Mouse (Mus musculus) intestine, embryonic 16.5 days (tissue): ENCODE measurements at regions not wholly inside any gene's neighbourhood (a gene's known extent, or its start where the extent isn't known, plus 50 kb on each side); places are given as distances from the start of the nearest gene placed in this dataset.
A peak's percentile ranks its signal among the peaks of the same experiment; 100 is the strongest.

Source experiments
- ATAC-seq: fragments of 200-750 bp; cut with Nextera tagmentation; 2 replicates; pipeline ENCODE4 v1.8.0; 2017; ENCODE audit warnings: moderate TSS enrichment, moderate library complexity
- H3K27ac ChIP-seq: fragments of 300-500 bp; sonication (generic); 2 replicates; pipeline ENCODE4 v1.5.1; 2014; ENCODE audit warnings: mild to moderate bottlenecking, low read length
- H3K27me3 ChIP-seq: fragments of 300-500 bp; sonication (generic); replicated peaks from 2 replicates; pipeline ENCODE4 v1.6.1; 2014; ENCODE audit warnings: low read length, control low read depth, mixed read lengths; ENCODE audit not compliant: control insufficient read depth, insufficient read depth
- H3K36me3 ChIP-seq: fragments of 300-500 bp; sonication (generic); 2 replicates; pipeline ENCODE4 v1.6.1; 2014; ENCODE audit warnings: low read length, control low read depth; ENCODE audit not compliant: control insufficient read depth, insufficient read depth
- H3K4me1 ChIP-seq: fragments of 300-500 bp; sonication (generic); 2 replicates; pipeline ENCODE4 v1.6.1; 2014; ENCODE audit warnings: low read length, control low read depth, mixed read lengths; ENCODE audit not compliant: control insufficient read depth, insufficient read depth
- H3K4me2 ChIP-seq: fragments of 300-500 bp; sonication (generic); 2 replicates; pipeline ENCODE4 v1.6.1; 2014; ENCODE audit warnings: low read depth, low read length, control low read depth
- H3K4me3 ChIP-seq: fragments of 300-500 bp; sonication (generic); 2 replicates; pipeline ENCODE4 v1.5.1; 2014; ENCODE audit warnings: mild to moderate bottlenecking, low read length
- H3K9ac ChIP-seq: fragments of 300-500 bp; sonication (generic); 2 replicates; pipeline ENCODE4 v1.6.1; 2014; ENCODE audit warnings: low read depth, low read length
- H3K9me3 ChIP-seq: fragments of 300-500 bp; sonication (generic); 2 replicates; pipeline ENCODE4 v1.6.1; 2016; ENCODE audit warnings: low read length, control low read depth; ENCODE audit not compliant: control insufficient read depth
- WGBS: fragments of 180-500 bp; shearing (Covaris S2); extraction: QIAGEN DNeasy Blood & Tissue Kit; methylation state at CpG from one replicate; pipeline ENCODE4 v1.1.7; 2014; 5-methylcytosine and 5-hydroxymethylcytosine counted together

DNA sequence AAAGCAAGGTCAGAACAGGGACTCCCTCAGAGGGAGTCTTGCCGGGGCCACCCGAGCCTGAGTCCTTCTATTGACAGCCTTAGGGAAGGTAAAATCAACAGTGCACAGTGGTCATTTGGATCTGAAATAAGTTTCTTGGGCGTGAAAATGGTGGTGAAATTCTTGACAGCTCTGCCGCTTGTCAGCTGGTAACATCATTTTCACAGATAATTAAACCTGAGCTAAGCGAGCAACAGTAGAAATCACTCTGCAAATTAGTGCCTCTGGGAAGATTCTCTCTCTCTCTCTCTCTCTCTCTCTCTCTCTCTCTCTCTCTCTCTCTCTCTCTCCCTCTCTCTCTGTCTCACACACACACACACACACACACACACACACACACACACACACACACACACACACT lies 123.4 kb upstream of the Tspan2 start:
- WGBS, result 58% methylated on average over 5 of the region's 5 CpGs
- Histone ChIP-seq H3K27ac (no peak overlapping the region), H3K9me3 (no peaks in the 10 kb centered on the region), H3K36me3 (no peaks in the 10 kb centered on the region), H3K27me3 (no peaks in the 10 kb centered on the region; the same call in 1 of the 2 replicates), H3K9ac (no peak overlapping the region), H3K4me2 (no peak overlapping the region), H3K4me3 (no peak overlapping the region), H3K4me1 (0 out of 2 replicates have a peak, but pooled peaks cover 5% of the 10 kb centered on the region)
- ATAC-seq, result no peak

DNA sequence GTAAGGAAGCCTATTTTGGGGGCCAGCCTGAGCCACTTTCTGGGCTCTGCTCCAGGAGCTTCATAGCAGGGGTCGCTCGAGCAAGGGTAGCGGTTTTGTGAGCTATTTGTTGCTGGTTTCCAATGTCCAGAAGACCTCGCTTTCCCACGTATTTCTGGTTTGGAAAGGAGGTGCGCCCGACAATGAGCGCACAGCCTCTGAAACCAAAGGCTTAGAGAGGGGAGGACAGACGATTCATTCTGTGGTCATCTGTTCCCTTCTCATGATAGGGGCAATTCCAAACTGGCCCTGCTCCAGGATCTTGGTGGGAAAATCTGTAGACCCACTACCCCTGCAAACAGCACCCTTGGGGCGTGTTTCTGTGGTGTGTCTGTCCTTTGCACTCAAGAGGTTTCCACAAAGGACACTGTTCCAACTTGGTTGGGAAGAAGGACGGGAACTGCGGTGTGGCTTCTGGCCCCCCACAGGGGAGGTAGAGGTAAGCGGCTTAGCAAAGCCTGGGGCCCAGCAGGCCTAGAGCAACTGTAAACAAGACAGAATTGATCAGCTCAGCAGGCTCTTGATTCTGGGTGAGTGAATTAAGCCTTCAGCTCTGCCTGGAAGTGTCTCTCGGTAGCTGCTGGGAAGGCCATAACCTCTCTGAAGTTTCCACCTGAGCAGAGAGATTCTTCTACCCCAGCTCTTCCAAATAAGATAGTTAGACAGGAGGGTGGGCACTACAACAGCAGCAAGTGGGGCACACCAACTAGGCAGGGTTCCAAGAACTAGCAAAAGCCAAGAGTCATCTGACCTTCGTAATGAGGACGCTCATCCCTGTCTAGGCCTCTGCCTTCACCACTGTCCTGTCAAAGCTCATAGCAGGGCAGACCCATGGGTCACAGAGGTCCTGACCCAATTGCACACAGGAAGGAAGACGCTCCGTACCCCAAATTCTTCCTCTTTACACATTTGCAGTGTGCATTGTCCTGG lies 122.6 kb upstream of the Tspan2 start:
- Histone ChIP-seq H3K4me1 (no peaks in the 10 kb centered on the region), H3K27me3 (no peaks in the 10 kb centered on the region; the same call in 1 of the 2 replicates), H3K4me2 (no peak overlapping the region), H3K36me3 (no peaks in the 10 kb centered on the region), H3K27ac (no peak overlapping the region), H3K4me3 (no peak overlapping the region), H3K9me3 (no peaks in the 10 kb centered on the region), H3K9ac (no peak overlapping the region)
- WGBS, result 52% methylated on average over 18 of the region's 18 CpGs
- ATAC-seq, result no peak

DNA sequence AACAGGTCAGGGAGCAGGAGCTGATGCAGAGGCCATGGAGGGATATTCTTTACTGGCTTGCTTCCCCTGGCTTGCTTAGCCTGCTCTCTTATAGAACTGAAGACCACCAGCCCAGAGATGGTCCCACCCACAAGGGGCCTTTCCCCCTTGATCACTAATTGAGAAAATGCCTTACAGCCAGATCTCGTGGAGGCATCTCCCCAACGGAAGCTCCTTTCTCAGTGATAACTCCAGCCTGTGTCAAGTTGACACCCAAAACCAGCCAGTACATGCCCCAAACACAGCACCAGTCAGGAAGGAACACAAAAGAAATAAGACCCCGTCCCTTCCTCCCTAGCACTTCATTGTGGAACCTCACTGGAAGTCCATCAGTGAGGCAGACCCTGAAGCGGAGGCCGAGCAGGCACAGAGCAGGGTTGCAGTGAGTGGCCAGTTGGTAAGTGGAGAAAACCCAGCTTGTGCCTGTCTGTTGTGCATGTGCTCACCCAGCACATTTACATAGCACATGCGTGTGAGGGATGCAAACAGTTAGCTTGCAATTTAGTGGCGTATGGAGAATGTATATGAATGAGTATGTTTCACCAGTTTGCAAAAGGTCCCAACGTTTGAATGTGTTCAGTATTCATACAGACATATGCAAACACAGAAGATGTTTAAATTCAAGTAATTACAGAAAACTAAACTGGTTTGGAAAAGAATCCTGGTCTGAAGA lies 114.5 kb upstream of the Tspan2 start:
- Histone ChIP-seq H3K4me3 (no peak overlapping the region), H3K27ac (no peak overlapping the region), H3K4me1 (no peaks in the 10 kb centered on the region), H3K4me2 (no peak overlapping the region), H3K9ac (no peak overlapping the region), H3K9me3 (no peaks in the 10 kb centered on the region), H3K36me3 (no peaks in the 10 kb centered on the region), H3K27me3 (no peaks in the 10 kb centered on the region)
- WGBS, result 75% methylated on average over 8 of the region's 8 CpGs
- ATAC-seq, result no peak

DNA sequence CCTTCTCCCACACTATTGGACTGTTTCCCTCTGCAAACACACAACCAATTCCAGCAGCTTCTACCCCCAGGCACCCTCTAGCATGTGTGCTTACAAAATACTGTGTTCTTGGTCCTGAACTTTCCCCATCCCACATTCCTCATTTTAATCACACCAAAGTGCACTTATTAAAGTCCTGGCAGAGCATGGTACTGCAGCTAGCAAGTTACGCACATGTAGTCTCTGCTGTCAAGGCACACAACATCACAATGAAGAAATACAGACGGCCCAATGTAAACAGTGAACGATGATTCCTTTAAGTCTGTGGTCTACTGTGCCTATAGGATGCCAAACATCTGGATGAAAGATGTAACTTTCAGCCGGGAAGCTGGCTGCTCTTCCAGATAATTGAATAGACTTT lies 98.3 kb upstream of the Tspan2 start:
- no peaks in the 10 kb centered on the region for H3K4me1 ChIP-seq
- no peak overlapping the region for H3K4me3 ChIP-seq
- H3K27me3 ChIP-seq, result no peaks in the 10 kb centered on the region
- no peak overlapping the region for H3K27ac ChIP-seq
- no peak overlapping the region for H3K9ac ChIP-seq
- peak; percentile 58 for ATAC-seq
- no peak overlapping the region for H3K4me2 ChIP-seq
- WGBS, result 49% methylated on average over 4 of the region's 4 CpGs
- no peaks in the 10 kb centered on the region for H3K36me3 ChIP-seq
- H3K9me3 ChIP-seq, result no peaks in the 10 kb centered on the region

DNA sequence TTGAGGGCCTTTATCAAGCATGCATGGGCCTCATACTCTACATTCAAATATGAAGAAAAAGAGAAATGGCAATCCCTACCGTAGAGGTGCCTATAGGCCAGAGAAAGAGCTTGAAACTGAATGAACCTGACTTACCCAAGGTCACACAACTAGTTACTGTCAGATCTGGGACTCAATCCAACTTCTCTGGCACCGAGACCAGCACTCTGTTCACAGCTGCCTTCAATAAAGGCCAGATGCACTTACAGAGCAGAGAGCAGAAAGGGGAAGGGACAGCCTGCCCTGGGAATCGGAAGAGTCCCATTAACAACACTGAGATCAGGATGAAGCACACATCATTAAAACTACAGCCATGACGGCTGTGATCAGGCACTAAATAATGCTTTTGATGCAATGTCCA lies 97.7 kb upstream of the Tspan2 start:
- no peaks in the 10 kb centered on the region for H3K9me3 ChIP-seq
- no peaks in the 10 kb centered on the region for H3K36me3 ChIP-seq
- H3K4me3 ChIP-seq, result no peak overlapping the region
- H3K27ac ChIP-seq, result peak overlapping the region; percentile 41; the same call in 1 of the 2 replicates
- no peak overlapping the region for H3K9ac ChIP-seq
- H3K27me3 ChIP-seq, result no peaks in the 10 kb centered on the region
- H3K4me2 ChIP-seq, result no peak overlapping the region
- H3K4me1 ChIP-seq, result no peaks in the 10 kb centered on the region
- 55% methylated on average over 4 of the region's 4 CpGs for WGBS
- peak; percentile 50 for ATAC-seq

DNA sequence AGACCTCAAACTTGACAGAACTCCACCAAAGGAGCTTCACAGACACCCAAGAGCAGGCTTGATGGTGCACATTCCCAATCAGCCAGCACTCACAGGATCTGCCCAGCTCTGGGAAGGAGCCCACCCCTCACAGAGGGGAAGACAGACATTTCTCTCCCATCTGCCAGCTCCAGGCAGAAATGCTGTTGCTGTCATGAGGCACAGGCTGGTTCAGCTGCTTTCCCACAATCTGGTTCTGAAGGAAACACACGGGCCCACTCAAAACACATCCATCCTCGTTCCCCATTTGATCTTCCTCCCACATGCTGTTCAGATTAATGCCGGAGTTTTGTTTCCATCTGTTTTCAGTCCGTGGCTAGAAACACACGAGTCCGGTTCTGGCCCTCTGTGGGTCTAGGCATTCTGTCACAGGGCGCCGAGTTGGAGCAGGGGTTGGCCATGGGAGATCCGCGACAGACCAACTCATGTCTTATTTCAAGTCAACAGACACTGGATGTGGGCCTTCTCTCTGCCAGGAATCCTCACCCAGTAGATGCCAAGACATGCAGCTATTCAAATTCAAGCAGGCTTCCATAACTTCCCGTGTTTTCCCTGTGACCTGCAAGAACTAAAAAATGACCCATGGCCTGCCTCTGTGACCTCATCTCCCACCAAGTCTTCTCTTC lies 89.9 kb upstream of the Tspan2 start:
- Histone ChIP-seq H3K36me3 (no peaks in the 10 kb centered on the region), H3K4me1 (no peaks in the 10 kb centered on the region), H3K27ac (no peak overlapping the region), H3K9ac (no peak overlapping the region), H3K4me3 (no peak overlapping the region), H3K9me3 (no peaks in the 10 kb centered on the region), H3K4me2 (no peak overlapping the region), H3K27me3 (no peaks in the 10 kb centered on the region)
- 80% methylated on average over 11 of the region's 11 CpGs for WGBS
- ATAC-seq, result no peak

DNA sequence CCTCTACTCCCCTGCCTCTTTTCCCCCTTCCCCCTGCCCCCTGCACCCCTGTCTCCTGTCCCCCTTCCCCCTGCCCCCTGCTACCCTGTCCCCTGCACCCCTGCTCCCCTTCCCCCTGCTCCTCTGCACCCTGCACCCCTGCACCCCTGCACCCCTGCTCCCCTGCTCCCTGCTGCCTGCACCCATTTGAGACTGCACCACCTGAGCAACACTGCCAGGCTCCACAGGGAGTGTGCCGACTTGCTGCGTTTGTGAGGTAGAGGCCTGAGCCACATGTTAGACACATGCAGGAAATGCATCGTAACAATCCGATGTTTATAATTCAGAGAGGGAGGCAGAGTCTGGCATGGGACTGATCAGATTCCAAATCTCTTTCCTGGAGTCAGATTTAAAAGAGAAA lies 85.9 kb upstream of the Tspan2 start:
- Histone ChIP-seq H3K9ac (no peak overlapping the region), H3K4me3 (no peak overlapping the region), H3K36me3 (no peaks in the 10 kb centered on the region), H3K27ac (no peak overlapping the region), H3K27me3 (no peaks in the 10 kb centered on the region), H3K4me1 (no peaks in the 10 kb centered on the region), H3K4me2 (no peak overlapping the region), H3K9me3 (no peaks in the 10 kb centered on the region)
- ATAC-seq, result no peak
- 41% methylated on average over 4 of the region's 4 CpGs for WGBS

DNA sequence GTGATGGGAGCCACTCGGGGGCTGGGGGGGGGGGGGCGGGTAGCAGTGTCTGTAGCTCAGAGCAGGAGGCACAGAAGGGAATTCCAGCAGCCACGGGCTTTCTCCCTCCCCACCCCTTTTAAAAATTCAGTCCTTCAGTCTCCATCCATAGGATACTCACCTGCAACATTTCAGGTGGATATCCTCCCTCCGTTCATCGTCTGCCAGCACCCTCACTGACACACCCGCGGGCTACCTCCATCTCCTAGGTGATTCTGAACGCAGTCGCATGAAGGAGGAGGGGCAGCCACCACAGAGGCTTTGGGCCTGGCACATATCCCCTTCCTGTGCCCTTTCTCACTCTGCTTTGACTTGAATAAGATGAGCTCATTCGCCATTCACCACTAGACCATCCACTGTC lies 79.4 kb upstream of the Tspan2 start:
- no peak overlapping the region for H3K4me3 ChIP-seq
- H3K36me3 ChIP-seq, result no peaks in the 10 kb centered on the region
- ATAC-seq, result no peak
- no peak overlapping the region for H3K9ac ChIP-seq
- H3K9me3 ChIP-seq, result no peaks in the 10 kb centered on the region
- 83% methylated on average over 10 of the region's 10 CpGs for WGBS
- H3K27ac ChIP-seq, result no peak overlapping the region
- H3K4me1 ChIP-seq, result no peaks in the 10 kb centered on the region
- H3K27me3 ChIP-seq, result no peaks in the 10 kb centered on the region
- no peak overlapping the region for H3K4me2 ChIP-seq

DNA sequence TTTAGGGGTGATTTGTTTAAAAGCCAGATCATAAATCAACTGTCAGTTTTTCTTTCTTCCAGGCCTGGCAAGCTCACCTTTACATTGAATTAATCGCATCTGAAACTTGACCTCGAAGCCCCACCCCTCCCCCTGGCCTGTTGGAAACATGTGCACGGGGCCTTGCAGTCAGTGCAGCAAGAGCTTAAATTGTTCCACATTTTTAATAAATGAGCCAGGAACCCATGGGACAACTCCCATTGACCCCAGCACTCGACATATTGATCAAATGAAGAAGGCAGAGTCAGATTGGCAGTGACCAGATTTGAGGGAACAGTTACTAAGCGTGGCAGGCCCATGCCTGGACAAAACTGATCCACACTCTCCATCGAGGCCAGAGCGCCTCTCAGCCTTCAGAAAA lies 77.2 kb upstream of the Tspan2 start:
- Histone ChIP-seq H3K27ac (no peak overlapping the region), H3K36me3 (no peaks in the 10 kb centered on the region), H3K4me3 (no peak overlapping the region), H3K9me3 (no peaks in the 10 kb centered on the region), H3K27me3 (no peaks in the 10 kb centered on the region), H3K4me2 (no peak overlapping the region), H3K9ac (no peak overlapping the region), H3K4me1 (no peaks in the 10 kb centered on the region)
- no peak for ATAC-seq
- WGBS, result 62% methylated on average over 7 of the region's 7 CpGs
